Comparison of ENCODE assay signal across 11 mouse cellular contexts in genomic region chr8:46429871-46430270, GRCm38 (mm10). TPM values are rescaled to one million over a fixed set of nuclear protein-coding genes. Genes with fewer than 3 reads are reported as not detected.
A peak's percentile ranks its signal among the peaks of the same experiment; 100 is the strongest.
DNase-seq lines count a peak whose midpoint lies in the region; ATAC-seq and TF ChIP-seq lines count a peak whose summit lies in the region.
"Had no signal": no experiment of that assay in that cellular context is flagged by ENCODE, and none has a peak within 500 bp of the region (broad histone marks: within the 10 kb centered on the region; RNA-seq: fewer than 3 reads in every experiment).

No protein-coding gene starts in this region.

- H3K9me3 ChIP-seq in midbrain, embryonic 14.5 days (ENCODE audit: control insufficient read depth, low read length) = no peaks in the 10 kb centered on the region
- H3K9me3 ChIP-seq: forebrain, embryonic 15.5 days had no signal

- peaks cover 1% of the 10 kb centered on the region for H3K4me1 ChIP-seq in cortical plate, adult 2 months (ENCODE audit: control insufficient read depth, insufficient read depth, low read length)
- no peaks in the 10 kb centered on the region for H3K4me1 ChIP-seq in cerebellum, adult 2 months (ENCODE audit: control insufficient read depth, insufficient read depth, low read length)
- no peaks in the 10 kb centered on the region for H3K4me1 ChIP-seq in midbrain, embryonic 14.5 days (ENCODE audit: control insufficient read depth, insufficient read depth, low read length)
- H3K4me1 ChIP-seq: forebrain, embryonic 15.5 days had no signal

- H3K4me3 ChIP-seq in gastrocnemius, adult 2 months = no peak overlapping the region
- H3K4me3 ChIP-seq in cortical plate, adult 2 months (ENCODE audit: insufficient read depth, low read length) = no peak overlapping the region
- H3K4me3 ChIP-seq in cerebellum, adult 2 months (replicated peaks; ENCODE audit: insufficient read depth, low read depth, low read length) = no peak overlapping the region
- H3K4me3 ChIP-seq in midbrain, embryonic 14.5 days (replicated peaks; ENCODE audit: low read depth, low read length) = no peak overlapping the region
- H3K4me3 ChIP-seq: forebrain, embryonic 15.5 days had no signal

- no peaks in the 10 kb centered on the region for H3K27me3 ChIP-seq in cerebellum, adult 2 months (ENCODE audit: control insufficient read depth, insufficient read depth, low read length)
- no peaks in the 10 kb centered on the region for H3K27me3 ChIP-seq in midbrain, embryonic 14.5 days (ENCODE audit: control insufficient read depth, insufficient read depth, low read length)
- H3K27me3 ChIP-seq: forebrain, embryonic 15.5 days had no signal

- H3K9ac ChIP-seq in midbrain, embryonic 14.5 days (replicated peaks; ENCODE audit: low read length) = no peak overlapping the region
- H3K9ac ChIP-seq: forebrain, embryonic 15.5 days; liver, postnatal 0 days had no signal

- peak; percentile 18; the same call in 1 of the 2 replicates for TF ChIP-seq POLR2A in cortical plate, adult 2 months (IDR thresholded peaks at IDR 0.05; ENCODE audit: extremely low read depth, insufficient read depth, low read length)
- no peak for TF ChIP-seq POLR2A in cerebellum, adult 2 months (IDR thresholded peaks at IDR 0.05; ENCODE audit: borderline replicate concordance, insufficient read depth, low read length)

- peak overlapping the region; percentile 35; the same call in 1 of the 2 replicates for H3K27ac ChIP-seq in gastrocnemius, adult 2 months
- H3K27ac ChIP-seq in cortical plate, adult 2 months (ENCODE audit: insufficient read depth, low read length) = 0 out of 2 replicates have a peak overlapping the region, but pooled peaks have one; percentile 5
- H3K27ac ChIP-seq in cerebellum, adult 2 months (ENCODE audit: insufficient read depth, low read length) = no peak overlapping the region
- H3K27ac ChIP-seq in midbrain, embryonic 14.5 days (replicated peaks; ENCODE audit: low read depth, low read length) = no peak overlapping the region
- H3K27ac ChIP-seq: forebrain, embryonic 15.5 days had no signal

- no peak overlapping the region for H3K4me2 ChIP-seq in midbrain, embryonic 14.5 days (ENCODE audit: low read length)
- H3K4me2 ChIP-seq: forebrain, embryonic 15.5 days had no signal

- 75% methylated on average over 7 of the region's 7 CpGs for WGBS in cerebellum, adult 2 months
- WGBS in midbrain, embryonic 14.5 days = 69% methylated on average over 7 of the region's 7 CpGs

- ATAC-seq in midbrain, embryonic 14.5 days (ENCODE audit: low FRiP score, low TSS enrichment) = no peak
- ATAC-seq: forebrain, embryonic 15.5 days; liver, postnatal 0 days had no signal

- intact Hi-C loops in gastrocnemius, adult 2 months (cut with DNase I) = loop anchor here (5.0 kb wide), 1 partner anchor 37 kb away; no protein-coding TSS in a partner anchor

- DNase-seq in gastrocnemius, adult 2 months = peak; percentile 22
- no peak for DNase-seq in gastrocnemius, adult 8-10 months (ENCODE audit: low spot score in 2 of 2)
- DNase-seq in 3134 (ENCODE audit: extremely low read depth, insufficient read length, low spot score) = peak; percentile 71
- peak; percentile 38 for DNase-seq in layer of hippocampus, adult 9-11 months
- DNase-seq in cerebellum, adult 2 months = no peak
- no peak for DNase-seq in midbrain, embryonic 14.5 days
- DNase-seq in thymus, adult 18-20 months = no peak
- DNase-seq: cerebellum, postnatal 10 days; liver, postnatal 0 days had no signal

- no peak for TF ChIP-seq CTCF in gastrocnemius, adult 2 months (IDR thresholded peaks at IDR 0.05)
- TF ChIP-seq CTCF in cortical plate, adult 2 months (IDR thresholded peaks at IDR 0.05; ENCODE audit: extremely low read depth, insufficient read depth, low read length) = no peak
- no peak for TF ChIP-seq CTCF in cerebellum, adult 2 months (IDR thresholded peaks at IDR 0.05; ENCODE audit: borderline replicate concordance, insufficient read depth, low read depth, low read length)

- H3K36me3 ChIP-seq in midbrain, embryonic 14.5 days (ENCODE audit: control insufficient read depth, insufficient read depth, low read length) = no peaks in the 10 kb centered on the region
- H3K36me3 ChIP-seq: forebrain, embryonic 15.5 days had no signal

RNA-seq across cellular contexts. Expression of gene Acsl1, which starts 41.0 kb away (rescaled TPM):
- total RNA-seq in gastrocnemius, adult 2 months (2021) = 100 to 1,000 TPM; 224 to 367 TPM
- 100 to 1,000 TPM; 225 to 268 (median 235) TPM for total RNA-seq in gastrocnemius, adult 8-10 months (2022)
- 49.4 and 52.2 TPM in 2 replicates for polyA plus RNA-seq in cortical plate, adult 2 months (2012; rRNA removed)
- polyA plus RNA-seq in cerebellum, adult 2 months (2012; rRNA removed) = 47.7 and 51.1 TPM in 2 replicates
- 13.9 and 20.0 TPM in 2 replicates for polyA plus RNA-seq in midbrain, embryonic 14.5 days (2014; fragmentation: Nextera tagmentation; extraction: Ambion mirVana)

Comparison
In these comparisons a context has a peak if more than half of its experiments do, and no peak if none do; other contexts are left out.
1. DNase-seq: peak in gastrocnemius, adult 2 months (single experiment), 3134 (single experiment) and layer of hippocampus, adult 9-11 months (single experiment); none in gastrocnemius, adult 8-10 months (0 of 2), cerebellum, adult 2 months (0 of 2), midbrain, embryonic 14.5 days (single experiment) and thymus, adult 18-20 months (0 of 2).
2. H3K27ac ChIP-seq: peak in gastrocnemius, adult 2 months (single experiment) and cortical plate, adult 2 months (single experiment); none in cerebellum, adult 2 months (single experiment) and midbrain, embryonic 14.5 days (single experiment).